Mouse (Mus musculus): ENCODE results near the gene Tex38. TPM values are rescaled to one million over a fixed set of nuclear protein-coding genes. Genes with fewer than 3 reads are reported as not detected.

Tex38 gene
- total and polyA plus RNA-seq, 2 experiments from 2014 or later, result 0.30 TPM; not detected in 1

GRCm38 (mm10) chr4:115827066-115827465 is 46.2 kb upstream of the Tex38 start:
- Histone ChIP-seq H3K9me3 (replicated peaks; ENCODE audit: control insufficient read depth, low read length) (no peaks in the 10 kb centered on the region), H3K36me3 (replicated peaks; ENCODE audit: control insufficient read depth, insufficient read depth, low read length) (peaks cover 9% of the 10 kb centered on the region), H3K4me2 (ENCODE audit: low read depth, low read length) (peak overlapping the region; percentile 82; the same call in 1 of the 2 replicates), H3K9ac (replicated peaks; ENCODE audit: low read depth, low read length) (no peak overlapping the region), H3K27ac (ENCODE audit: low read depth) (no peak overlapping the region), H3K4me3 (ENCODE audit: low read depth, low read length) (no peak overlapping the region), H3K4me1 (ENCODE audit: control insufficient read depth, insufficient read depth) (peaks cover 28% of the 10 kb centered on the region), H3K27me3 (ENCODE audit: control insufficient read depth, insufficient read depth, low read length) (no peaks in the 10 kb centered on the region)
- DNase-seq (ENCODE audit: low spot score), result no peak
- WGBS, result 68% methylated on average over 3 of the region's 3 CpGs
- no peak for TF ChIP-seq CTCF (IDR thresholded peaks at IDR 0.05; ENCODE audit: low read depth)
- no peak for TF ChIP-seq EP300 (IDR thresholded peaks at IDR 0.05; ENCODE audit: low read depth)
- ATAC-seq (ENCODE audit: insufficient read depth, low read depth), result no peak

GRCm38 (mm10) chr4:115825271-115825670 is 44.5 kb upstream of the Tex38 start:
- H3K4me2 ChIP-seq (ENCODE audit: low read depth, low read length), result no peak overlapping the region
- H3K27ac ChIP-seq (ENCODE audit: low read depth), result no peak overlapping the region
- no peak overlapping the region for H3K9ac ChIP-seq (replicated peaks; ENCODE audit: low read depth, low read length)
- H3K4me1 ChIP-seq (ENCODE audit: control insufficient read depth, insufficient read depth), result peaks cover 42% of the 10 kb centered on the region
- ATAC-seq (ENCODE audit: insufficient read depth, low read depth) (no peak), DNase-seq (ENCODE audit: low spot score) (no peak)
- H3K36me3 ChIP-seq (replicated peaks; ENCODE audit: control insufficient read depth, insufficient read depth, low read length), result 0 out of 2 replicates have a peak, but pooled peaks cover 1% of the 10 kb centered on the region
- no peak overlapping the region for H3K4me3 ChIP-seq (ENCODE audit: low read depth, low read length)
- TF ChIP-seq EP300 (IDR thresholded peaks at IDR 0.05; ENCODE audit: low read depth) (no peak), CTCF (IDR thresholded peaks at IDR 0.05; ENCODE audit: low read depth) (no peak)
- H3K9me3 ChIP-seq (replicated peaks; ENCODE audit: control insufficient read depth, low read length), result no peaks in the 10 kb centered on the region
- 59% methylated on average over 2 of the region's 2 CpGs for WGBS
- no peaks in the 10 kb centered on the region for H3K27me3 ChIP-seq (ENCODE audit: control insufficient read depth, insufficient read depth, low read length)

GRCm38 (mm10) chr4:115824178-115824577 is 43.4 kb upstream of the Tex38 start:
- DNase-seq (ENCODE audit: low spot score) (peak; percentile 22), ATAC-seq (ENCODE audit: insufficient read depth, low read depth) (no peak)
- no peak overlapping the region for H3K4me2 ChIP-seq (ENCODE audit: low read depth, low read length)
- peaks cover 40% of the 10 kb centered on the region for H3K4me1 ChIP-seq (ENCODE audit: control insufficient read depth, insufficient read depth)
- H3K4me3 ChIP-seq (ENCODE audit: low read depth, low read length), result no peak overlapping the region
- H3K9me3 ChIP-seq (replicated peaks; ENCODE audit: control insufficient read depth, low read length), result no peaks in the 10 kb centered on the region
- H3K9ac ChIP-seq (replicated peaks; ENCODE audit: low read depth, low read length), result no peak overlapping the region
- no peaks in the 10 kb centered on the region for H3K27me3 ChIP-seq (ENCODE audit: control insufficient read depth, insufficient read depth, low read length)
- H3K36me3 ChIP-seq (replicated peaks; ENCODE audit: control insufficient read depth, insufficient read depth, low read length), result peaks cover 8% of the 10 kb centered on the region; the same call in 1 of the 2 replicates
- peak overlapping the region; percentile 44 for H3K27ac ChIP-seq (ENCODE audit: low read depth)
- 48% methylated on average over 2 of the region's 2 CpGs for WGBS
- TF ChIP-seq EP300 (IDR thresholded peaks at IDR 0.05; ENCODE audit: low read depth) (0 out of 2 replicates have a peak, but pooled peaks have one; percentile 29), CTCF (IDR thresholded peaks at IDR 0.05; ENCODE audit: low read depth) (no peak)

- peaks cover 17% of the 10 kb centered on the region; the same call in 1 of the 2 replicates for H3K36me3 ChIP-seq (replicated peaks; ENCODE audit: control insufficient read depth, insufficient read depth, low read length)
- ATAC-seq (ENCODE audit: insufficient read depth, low read depth) (peak; percentile 77), DNase-seq (ENCODE audit: low spot score) (peak; percentile 63)
- 12% methylated on average over 3 of the region's 3 CpGs for WGBS
- H3K9me3 ChIP-seq (replicated peaks; ENCODE audit: control insufficient read depth, low read length), result no peaks in the 10 kb centered on the region
- 0 out of 2 replicates have a peak overlapping the region, but pooled peaks have one; percentile 0 for H3K27ac ChIP-seq (ENCODE audit: low read depth)
- no peak overlapping the region for H3K4me2 ChIP-seq (ENCODE audit: low read depth, low read length)
- peaks cover 33% of the 10 kb centered on the region for H3K4me1 ChIP-seq (ENCODE audit: control insufficient read depth, insufficient read depth)
- H3K9ac ChIP-seq (replicated peaks; ENCODE audit: low read depth, low read length), result no peak overlapping the region
- peak; percentile 78 for TF ChIP-seq EP300 (IDR thresholded peaks at IDR 0.05; ENCODE audit: low read depth)
- no peak for TF ChIP-seq CTCF (IDR thresholded peaks at IDR 0.05; ENCODE audit: low read depth)
- H3K4me3 ChIP-seq (ENCODE audit: low read depth, low read length), result no peak overlapping the region
- no peaks in the 10 kb centered on the region for H3K27me3 ChIP-seq (ENCODE audit: control insufficient read depth, insufficient read depth, low read length)
Measured at GRCm38 (mm10) chr4:115821928-115822327, 41.1 kb upstream of the Tex38 start.

- Histone ChIP-seq H3K9ac (replicated peaks; ENCODE audit: low read depth, low read length) (no peak overlapping the region), H3K36me3 (replicated peaks; ENCODE audit: control insufficient read depth, insufficient read depth, low read length) (peaks cover 21% of the 10 kb centered on the region), H3K4me1 (ENCODE audit: control insufficient read depth, insufficient read depth) (peaks cover 33% of the 10 kb centered on the region), H3K4me3 (ENCODE audit: low read depth, low read length) (no peak overlapping the region), H3K27ac (ENCODE audit: low read depth) (0 out of 2 replicates have a peak overlapping the region, but pooled peaks have one; percentile 15), H3K4me2 (ENCODE audit: low read depth, low read length) (no peak overlapping the region), H3K27me3 (ENCODE audit: control insufficient read depth, insufficient read depth, low read length) (no peaks in the 10 kb centered on the region), H3K9me3 (replicated peaks; ENCODE audit: control insufficient read depth, low read length) (no peaks in the 10 kb centered on the region)
- DNase-seq (ENCODE audit: low spot score), result no peak
- ATAC-seq (ENCODE audit: insufficient read depth, low read depth), result peak; percentile 18; the same call in 1 of the 2 replicates
- TF ChIP-seq EP300 (IDR thresholded peaks at IDR 0.05; ENCODE audit: low read depth) (no peak), CTCF (IDR thresholded peaks at IDR 0.05; ENCODE audit: low read depth) (no peak)
Measured at GRCm38 (mm10) chr4:115821431-115821830, 40.6 kb upstream of the Tex38 start.

GRCm38 (mm10) chr4:115820944-115821343 is 40.1 kb upstream of the Tex38 start:
- Histone ChIP-seq H3K27ac (ENCODE audit: low read depth) (0 out of 2 replicates have a peak overlapping the region, but pooled peaks have one; percentile 15), H3K36me3 (replicated peaks; ENCODE audit: control insufficient read depth, insufficient read depth, low read length) (peaks cover 26% of the 10 kb centered on the region), H3K9me3 (replicated peaks; ENCODE audit: control insufficient read depth, low read length) (no peaks in the 10 kb centered on the region), H3K9ac (replicated peaks; ENCODE audit: low read depth, low read length) (no peak overlapping the region), H3K27me3 (ENCODE audit: control insufficient read depth, insufficient read depth, low read length) (no peaks in the 10 kb centered on the region), H3K4me2 (ENCODE audit: low read depth, low read length) (no peak overlapping the region), H3K4me1 (ENCODE audit: control insufficient read depth, insufficient read depth) (peaks cover 33% of the 10 kb centered on the region), H3K4me3 (ENCODE audit: low read depth, low read length) (no peak overlapping the region)
- TF ChIP-seq CTCF (IDR thresholded peaks at IDR 0.05; ENCODE audit: low read depth) (no peak), EP300 (IDR thresholded peaks at IDR 0.05; ENCODE audit: low read depth) (no peak)
- DNase-seq (ENCODE audit: low spot score) (no peak), ATAC-seq (ENCODE audit: insufficient read depth, low read depth) (no peak)
- 81% methylated on average over 3 of the region's 3 CpGs for WGBS

All from heart, postnatal 0 days (tissue).